Mouse (Mus musculus) yolk sac, embryonic 10.5 days (tissue): ENCODE measurements around the gene Proser2.

Experiments used
- DNase-seq: peaks from one replicate; pipeline ENCODE4 v3.0.0-alpha.2; 2017; ENCODE audit warnings: low spot score

Gene Proser2

GRCm38 (mm10) chr2:6129555-6130355 lies at the start of gene Proser2:
Proser2 (minus strand) TSS chr2:6130211.
- peak; percentile 87 for DNase-seq

- DNase-seq = no peak
These were observed 49.7 kb upstream of the Proser2 start for GRCm38 (mm10) chr2:6179749-6180117.

- DNase-seq = peak; percentile 16
These were observed 49.1 kb upstream of the Proser2 start for GRCm38 (mm10) chr2:6178901-6179748.

GRCm38 (mm10) chr2:6173013-6173412 lies 43.0 kb upstream of the Proser2 start:
- no peak for DNase-seq

GRCm38 (mm10) chr2:6168560-6168959 lies 38.5 kb upstream of the Proser2 start:
- no peak for DNase-seq

GRCm38 (mm10) chr2:6167843-6168558 lies 38.0 kb upstream of the Proser2 start:
- DNase-seq = peak; percentile 51

- DNase-seq = no peak
These were observed 35.8 kb upstream of the Proser2 start for GRCm38 (mm10) chr2:6165771-6166170.

- no peak for DNase-seq
These were observed 34.7 kb upstream of the Proser2 start for GRCm38 (mm10) chr2:6164606-6165290.

GRCm38 (mm10) chr2:6162366-6163040 lies 32.5 kb upstream of the Proser2 start:
- peak; percentile 17 for DNase-seq

- no peak for DNase-seq
These were observed 29.7 kb upstream of the Proser2 start for GRCm38 (mm10) chr2:6159735-6160134.

GRCm38 (mm10) chr2:6159219-6159618 lies 29.2 kb upstream of the Proser2 start:
- DNase-seq = no peak

GRCm38 (mm10) chr2:6157635-6158034 lies 27.6 kb upstream of the Proser2 start:
- DNase-seq = no peak

GRCm38 (mm10) chr2:6157208-6157607 lies 27.2 kb upstream of the Proser2 start:
- DNase-seq = no peak

GRCm38 (mm10) chr2:6149801-6150200 lies 19.8 kb upstream of the Proser2 start:
- no peak for DNase-seq

- no peak for DNase-seq
These were observed 16.9 kb upstream of the Proser2 start for GRCm38 (mm10) chr2:6146901-6147300.

GRCm38 (mm10) chr2:6146257-6146656 lies 16.2 kb upstream of the Proser2 start:
- DNase-seq = no peak

- DNase-seq = peak; percentile 80
These were observed 15.6 kb upstream of the Proser2 start for GRCm38 (mm10) chr2:6145611-6146010.

GRCm38 (mm10) chr2:6142915-6143654 lies 13.1 kb upstream of the Proser2 start:
- no peak for DNase-seq

- DNase-seq = no peak
These were observed 10.7 kb upstream of the Proser2 start for GRCm38 (mm10) chr2:6140572-6141161.

GRCm38 (mm10) chr2:6133871-6134270 lies 3.9 kb upstream of the Proser2 start:
- no peak for DNase-seq
